Mouse (Mus musculus) left cerebral cortex, postnatal 25 days (tissue): ENCODE measurements around the gene Cbln4. TPM values are rescaled to one million over a fixed set of nuclear protein-coding genes. Genes with fewer than 3 reads are reported as not detected.
A peak's percentile ranks its signal among the peaks of the same experiment; 100 is the strongest.

Experiments used
- DNase-seq, 2 experiments: peaks; one replicate each; pipeline ENCODE4 v3.0.0; 2022; ENCODE audit warnings: low spot score in 2 of 2, mixed read lengths in 1 of 2
- intact Hi-C: fragments of 180-260 bp; cut with DNase I; formaldehyde crosslinking; loops from one replicate; pipeline ENCODE4 v1.15.1; 2025
- total RNA-seq, 2 experiments: library from RNA; stranded (reverse); gene quantifications; 2 replicates each; pipeline ENCODE4 v1.2.3; 2021

Cbln4 gene
- 10 to 100 TPM; 15.6 to 27.7 TPM for total RNA-seq

- intact Hi-C loops, result loop anchor here (2.0 to 10.0 kb wide), 3 partner anchors 94 to 1128 kb away; no protein-coding TSS in a partner anchor
- peak; percentile 16 to 27 for DNase-seq
These were observed at the start of gene Cbln4 for GRCm38 (mm10) chr2:172043235-172043610. Cbln4 (minus strand) TSS chr2:172043466.

DNA sequence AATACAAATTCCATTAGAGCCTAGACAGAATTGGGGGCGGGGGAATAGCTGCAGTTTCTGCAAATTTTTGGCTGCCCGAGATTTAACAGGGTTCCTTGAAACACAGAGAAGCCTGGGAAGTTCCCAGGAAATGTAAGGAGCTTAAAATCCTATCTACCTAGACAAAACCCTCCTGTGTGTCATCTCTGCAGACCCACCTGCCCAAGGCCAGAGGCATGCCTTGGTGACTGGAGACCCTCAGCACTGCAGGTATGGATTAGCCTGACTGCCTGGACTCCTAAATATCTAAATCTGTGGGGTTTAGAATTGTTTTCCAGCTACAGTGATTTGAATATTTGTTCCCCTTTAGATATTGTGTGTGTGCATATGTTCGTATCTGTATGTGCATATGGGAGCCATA, 35.3 kb upstream of the Cbln4 start:
- intact Hi-C loops, result no loop called here
- DNase-seq, result no peak

DNA sequence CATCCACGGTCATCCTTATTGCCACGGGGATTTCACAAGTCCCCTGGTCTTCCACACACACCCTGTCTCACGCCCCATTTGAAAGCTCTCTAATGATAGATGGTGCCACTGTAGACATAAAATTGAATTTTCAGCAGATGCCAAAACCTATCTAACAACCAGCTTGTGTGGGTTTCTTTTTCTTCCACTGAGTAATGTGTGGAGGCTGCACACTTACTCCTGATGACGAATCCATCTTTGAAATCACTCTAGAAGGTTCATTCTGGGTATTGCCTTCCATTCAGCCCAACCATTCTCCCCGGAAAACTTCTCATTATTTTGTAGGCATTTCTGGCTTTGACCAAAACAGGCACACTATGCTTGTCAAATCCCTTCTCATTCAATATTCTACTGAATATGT, 33.0 kb upstream of the Cbln4 start:
- intact Hi-C loops, result no loop called here
- DNase-seq, result peak in 1 of 2 experiments; percentile 48

GRCm38 (mm10) chr2:172062876-172063275, 19.6 kb upstream of the Cbln4 start:
- no peak for DNase-seq
- intact Hi-C loops, result no loop called here

GRCm38 (mm10) chr2:172059747-172060146, 16.5 kb upstream of the Cbln4 start:
- intact Hi-C loops, result no loop called here

GRCm38 (mm10) chr2:172058936-172059665, 15.8 kb upstream of the Cbln4 start:
- intact Hi-C loops, result no loop called here
- DNase-seq, result no peak

More at GRCm38 (mm10) chr2:172059747-172060146, 16.5 kb upstream of the Cbln4 start:
- DNase-seq, result no peak

DNA sequence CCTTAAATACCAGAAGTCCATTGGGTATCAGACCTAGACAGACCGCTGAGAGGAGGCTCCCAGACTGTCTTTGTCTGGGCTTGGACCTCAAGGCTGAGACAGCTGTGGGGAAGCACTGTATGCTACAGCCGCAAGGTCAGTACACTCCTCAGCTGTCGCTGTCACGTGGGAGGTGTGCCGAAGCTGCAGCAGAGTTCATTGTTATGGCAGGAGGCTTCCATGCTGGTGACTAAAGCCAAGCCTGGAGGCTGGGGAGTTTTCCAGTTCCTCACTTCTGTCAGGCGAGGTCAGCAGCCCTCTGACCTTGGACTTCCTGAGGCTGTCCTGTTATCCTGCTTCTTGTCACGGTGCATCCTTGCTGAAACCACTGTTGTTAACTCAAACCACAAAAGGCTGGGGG, 2.7 kb upstream of the Cbln4 start:
- no peak for DNase-seq
- intact Hi-C loops, result loop anchor here (10.0 kb wide), 1 partner anchor 1131 kb away; no protein-coding TSS in a partner anchor

- intact Hi-C loops, result loop anchor here (2.0 to 10.0 kb wide), 3 partner anchors 95 to 1128 kb away; no protein-coding TSS in a partner anchor
- peak; percentile 24 to 37 for DNase-seq
These were observed 545 bp downstream of the Cbln4 start for GRCm38 (mm10) chr2:172042607-172043234.

DNA sequence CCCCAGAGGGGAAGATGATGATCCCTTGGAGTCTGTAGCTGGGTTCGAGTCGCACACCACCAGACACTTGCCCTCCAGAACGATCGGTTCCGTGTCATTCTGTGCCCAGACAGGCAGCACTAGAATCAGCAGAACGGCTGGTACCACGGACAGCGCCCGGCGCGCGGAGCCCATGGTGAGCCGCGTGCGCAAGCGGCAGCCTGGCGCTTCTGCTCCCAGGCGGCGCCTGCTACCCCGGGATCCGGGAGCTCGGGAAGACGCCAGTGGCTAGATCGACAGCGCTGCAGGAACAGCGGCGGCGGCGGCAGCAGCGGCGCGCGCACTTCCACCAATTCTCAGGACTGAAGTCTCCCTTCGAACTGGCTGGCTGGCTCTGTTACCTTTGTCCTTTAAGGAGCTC, 1.1 kb downstream of the Cbln4 start:
- intact Hi-C loops, result loop anchor here (2.0 to 10.0 kb wide), 3 partner anchors 95 to 1127 kb away; no protein-coding TSS in a partner anchor

GRCm38 (mm10) chr2:172040859-172041258, 2.4 kb downstream of the Cbln4 start:
- DNase-seq, result peak; percentile 21 to 47
- intact Hi-C loops, result loop anchor here (5.0 to 10.0 kb wide), 2 partner anchors 96 to 1126 kb away; no protein-coding TSS in a partner anchor

More for the DNA sequence above, 1.1 kb downstream of the Cbln4 start:
- DNase-seq, result peak; percentile 75 to 78

DNA sequence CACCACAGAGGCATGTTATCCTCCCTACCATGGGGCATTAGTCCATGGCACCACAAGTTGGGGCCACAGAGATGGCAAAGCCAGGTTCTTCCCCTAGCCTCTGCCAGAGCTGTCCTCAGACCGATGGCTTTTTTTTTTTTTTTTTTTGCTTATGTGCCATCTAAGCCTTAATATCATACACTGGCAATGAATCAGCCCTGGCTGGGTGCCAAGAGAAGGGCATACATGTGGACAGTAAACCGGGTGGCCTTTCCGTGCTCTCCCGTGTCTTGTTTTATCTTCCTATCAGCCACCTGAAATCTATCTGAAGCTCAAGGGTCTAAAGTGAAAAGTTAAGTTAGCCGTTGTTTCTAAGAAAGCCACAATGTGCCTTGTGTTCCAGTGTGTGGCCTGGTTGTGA, 3.7 kb downstream of the Cbln4 start:
- DNase-seq, result no peak
- intact Hi-C loops, result no loop called here

DNA sequence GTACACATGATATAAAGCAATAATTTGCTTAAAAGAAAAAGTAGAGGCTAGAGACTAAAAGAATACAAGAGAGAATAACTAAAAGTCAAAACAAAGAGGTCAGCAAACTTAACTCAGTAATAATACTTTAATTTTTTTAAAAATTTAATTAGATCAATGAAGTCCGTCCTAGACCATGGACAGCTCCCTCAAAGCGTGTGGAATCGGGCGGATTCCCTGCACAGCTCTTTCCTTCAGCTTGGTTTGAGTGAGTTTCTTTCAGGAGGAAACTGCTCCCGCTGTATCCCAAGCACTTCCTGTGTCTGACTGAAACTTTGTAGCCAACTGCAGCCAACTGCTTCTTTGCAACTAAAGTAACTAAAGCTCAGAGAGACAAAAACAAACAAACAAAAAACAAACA, 9.0 kb downstream of the Cbln4 start:
- DNase-seq, result no peak
- intact Hi-C loops, result no loop called here

GRCm38 (mm10) chr2:172025459-172026130, 17.7 kb downstream of the Cbln4 start:
- intact Hi-C loops, result no loop called here
- DNase-seq, result no peak

- DNase-seq, result no peak
- intact Hi-C loops, result no loop called here
These were observed 36.5 kb downstream of the Cbln4 start for GRCm38 (mm10) chr2:172006726-172007125.

GRCm38 (mm10) chr2:172005970-172006369, 37.3 kb downstream of the Cbln4 start:
- peak in 1 of 2 experiments; percentile 9 for DNase-seq
- intact Hi-C loops, result no loop called here

DNA sequence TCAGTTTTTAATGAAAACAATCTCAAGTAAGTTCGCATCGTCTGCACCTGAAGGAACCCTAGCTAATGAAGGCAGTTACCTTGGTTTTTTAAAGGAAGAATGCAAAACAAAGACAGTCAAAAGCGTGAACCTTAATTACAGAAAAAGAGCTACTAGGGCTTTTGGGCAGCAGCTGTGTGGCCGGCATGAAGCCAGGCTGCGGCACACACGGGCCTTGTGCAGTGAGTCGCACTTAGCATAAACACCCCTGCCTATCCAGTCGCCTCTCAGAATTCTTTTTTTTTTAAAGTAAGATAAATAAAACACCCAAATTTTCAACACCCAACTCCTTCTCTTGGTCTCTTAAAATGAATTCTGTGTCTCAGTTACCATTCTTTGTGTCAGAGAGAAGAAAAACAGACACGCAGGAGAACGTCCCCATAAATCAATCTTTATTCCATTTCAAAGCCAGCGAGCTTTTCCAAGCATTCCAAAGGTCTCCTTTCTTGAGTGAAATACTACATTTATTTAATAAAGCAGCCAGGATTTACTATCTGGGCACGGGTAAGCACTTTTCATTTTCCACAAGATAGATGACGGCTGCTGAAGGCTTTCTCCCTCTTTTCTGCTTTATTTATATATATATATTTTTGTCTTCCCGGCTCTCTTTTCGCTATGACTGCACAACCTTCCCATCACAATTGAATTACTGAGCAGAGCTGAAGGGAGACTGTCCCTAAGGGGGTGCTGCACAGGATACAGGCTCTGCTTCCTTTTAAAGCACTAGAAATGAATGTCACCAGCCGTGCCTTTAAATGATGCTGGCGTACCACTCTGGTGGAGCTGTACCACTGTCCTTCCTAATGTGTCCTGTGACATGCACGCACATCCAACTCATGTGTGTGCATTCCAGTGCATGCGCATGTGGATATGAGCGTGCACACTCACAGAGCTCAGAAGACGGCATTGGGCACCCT, 39.0 kb downstream of the Cbln4 start:
- intact Hi-C loops, result no loop called here
- DNase-seq, result no peak

GRCm38 (mm10) chr2:171996979-171997686, 46.1 kb downstream of the Cbln4 start:
- intact Hi-C loops, result no loop called here
- DNase-seq, result no peak

- intact Hi-C loops, result no loop called here
- no peak for DNase-seq
These were observed 48.4 kb downstream of the Cbln4 start for GRCm38 (mm10) chr2:171994861-171995260.

- no peak for DNase-seq
- intact Hi-C loops, result no loop called here
These were observed 49.0 kb downstream of the Cbln4 start for GRCm38 (mm10) chr2:171994240-171994639.
